In genomic region chr1:155028147-155028546, GRCm38 (mm10) we compare ENCODE assay signal across 14 mouse cellular contexts.
DNase-seq lines count a peak whose midpoint lies in the region; ATAC-seq and TF ChIP-seq lines count a peak whose summit lies in the region.
"Had no signal": no experiment of that assay in that cellular context is flagged by ENCODE, and none has a peak within 500 bp of the region (broad histone marks: within the 10 kb centered on the region; RNA-seq: fewer than 3 reads in every experiment).

No protein-coding gene starts in this region.

- TF ChIP-seq POLR2A in thymus, adult 2 months (IDR thresholded peaks at IDR 0.05; ENCODE audit: control insufficient read depth, extremely low read depth, insufficient read depth, low read length, poor library complexity), result no peak

- ATAC-seq in kidney, embryonic 15.5 days (replicated peaks; ENCODE audit: low FRiP score), result no peak
- peak; percentile 84 for ATAC-seq in intestine, embryonic 15.5 days
- ATAC-seq: forebrain, embryonic 14.5 days had no signal

- H3K27me3 ChIP-seq in kidney, embryonic 15.5 days, result no peaks in the 10 kb centered on the region
- no peaks in the 10 kb centered on the region for H3K27me3 ChIP-seq in thymus, adult 2 months (ENCODE audit: control insufficient read depth, insufficient read depth, low read length)
- no peaks in the 10 kb centered on the region for H3K27me3 ChIP-seq in intestine, embryonic 15.5 days (replicated peaks)
- H3K27me3 ChIP-seq: neural tube, embryonic 15.5 days had no signal

- DNase-seq in kidney, postnatal 10 days, result no peak
- DNase-seq in thymus, adult 2 months, result no peak
- no peak for DNase-seq in thymus, postnatal 14 days
- DNase-seq in adrenal gland, postnatal 10 days, result no peak
- DNase-seq in cerebellum, adult 11-12 months, result no peak
- DNase-seq: cerebellum, postnatal 10 days; left cerebral cortex, postnatal 4 days had no signal

- H3K4me2 ChIP-seq in kidney, embryonic 15.5 days, result no peak overlapping the region; the same call in 1 of the 2 replicates
- peak overlapping the region; percentile 22 for H3K4me2 ChIP-seq in intestine, embryonic 15.5 days (replicated peaks)
- H3K4me2 ChIP-seq: hindbrain, embryonic 14.5 days; midbrain, embryonic 12.5 days had no signal

- 55% methylated on average over 6 of the region's 6 CpGs for WGBS in kidney, embryonic 15.5 days
- WGBS in thymus, adult 2 months, result 37% methylated on average over 6 of the region's 6 CpGs
- WGBS in intestine, embryonic 15.5 days, result 42% methylated on average over 6 of the region's 6 CpGs

- H3K36me3 ChIP-seq in kidney, embryonic 15.5 days, result no peaks in the 10 kb centered on the region
- H3K36me3 ChIP-seq in thymus, adult 2 months (ENCODE audit: control insufficient read depth, insufficient read depth, low read length), result no peaks in the 10 kb centered on the region
- no peaks in the 10 kb centered on the region for H3K36me3 ChIP-seq in intestine, embryonic 15.5 days
- H3K36me3 ChIP-seq: midbrain, embryonic 12.5 days; neural tube, embryonic 15.5 days had no signal

- H3K27ac ChIP-seq in kidney, embryonic 15.5 days, result peak overlapping the region; percentile 61
- H3K27ac ChIP-seq in thymus, adult 2 months (ENCODE audit: control insufficient read depth, insufficient read depth, low read length), result peak overlapping the region; percentile 8
- H3K27ac ChIP-seq in intestine, embryonic 15.5 days, result peak overlapping the region; percentile 20
- H3K27ac ChIP-seq: heart, adult 2 months; hindbrain, embryonic 14.5 days; midbrain, embryonic 12.5 days; neural tube, embryonic 15.5 days had no signal

- H3K4me1 ChIP-seq in kidney, embryonic 15.5 days, result peaks cover 53% of the 10 kb centered on the region
- H3K4me1 ChIP-seq in thymus, adult 2 months (replicated peaks; ENCODE audit: control insufficient read depth, insufficient read depth, low read length), result peaks cover 32% of the 10 kb centered on the region
- H3K4me1 ChIP-seq in intestine, embryonic 15.5 days (replicated peaks), result peaks cover 8% of the 10 kb centered on the region

- H3K4me3 ChIP-seq in kidney, embryonic 15.5 days (replicated peaks), result no peak overlapping the region
- no peak overlapping the region for H3K4me3 ChIP-seq in thymus, adult 2 months (ENCODE audit: control insufficient read depth, insufficient read depth, low read length)
- H3K4me3 ChIP-seq in intestine, embryonic 15.5 days (replicated peaks), result no peak overlapping the region
- H3K4me3 ChIP-seq: midbrain, embryonic 12.5 days; neural tube, embryonic 15.5 days had no signal

- no peak for TF ChIP-seq CTCF in thymus, adult 2 months (IDR thresholded peaks at IDR 0.05; ENCODE audit: borderline replicate concordance, control insufficient read depth, extremely low read depth, insufficient read depth, low read length, poor library complexity)

- no peaks in the 10 kb centered on the region for H3K9me3 ChIP-seq in kidney, embryonic 15.5 days (replicated peaks)
- no peaks in the 10 kb centered on the region for H3K9me3 ChIP-seq in intestine, embryonic 15.5 days
- H3K9me3 ChIP-seq: midbrain, embryonic 12.5 days; neural tube, embryonic 15.5 days had no signal

- no peak overlapping the region for H3K9ac ChIP-seq in kidney, embryonic 15.5 days
- no peak overlapping the region for H3K9ac ChIP-seq in intestine, embryonic 15.5 days
- H3K9ac ChIP-seq: hindbrain, embryonic 14.5 days; midbrain, embryonic 12.5 days; neural tube, embryonic 15.5 days had no signal

Comparison
In these comparisons a context has a peak if more than half of its experiments do, and no peak if none do; other contexts are left out.
1. H3K27ac ChIP-seq: peak in every context shown above with its lines; median percentile 61 in kidney, embryonic 15.5 days; 20 in intestine, embryonic 15.5 days; 8 in thymus, adult 2 months.